16 mouse cellular contexts compared by ENCODE assay signal in genomic region chr4:64089378-64089777, GRCm38 (mm10). TPM values are rescaled to one million over a fixed set of nuclear protein-coding genes. Genes with fewer than 3 reads are reported as not detected.
"Had no signal": no experiment of that assay in that cellular context is flagged by ENCODE, and none has a peak within 500 bp of the region (broad histone marks: within the 10 kb centered on the region; RNA-seq: fewer than 3 reads in every experiment).

No protein-coding gene starts in this region.

- H3K27ac ChIP-seq: neural tube, embryonic 15.5 days; stomach, embryonic 15.5 days; stomach, postnatal 0 days had no signal

- DNase-seq: retina, postnatal 1 day; right cerebral cortex, adult 18-20 months; right cerebral cortex, postnatal 14 days; right cerebral cortex, postnatal 25 days; right cerebral cortex, postnatal 4 days; spleen, adult 18-20 months; thymus, adult 18-20 months; thymus, adult 2 months; thymus, postnatal 14 days; thymus, postnatal 25 days; thymus, postnatal 36 days; thymus, postnatal 4 days had no signal

- H3K4me1 ChIP-seq: neural tube, embryonic 15.5 days; stomach, embryonic 15.5 days had no signal

- H3K4me2 ChIP-seq: neural tube, embryonic 15.5 days; stomach, embryonic 15.5 days had no signal

- H3K4me3 ChIP-seq: neural tube, embryonic 15.5 days; stomach, embryonic 15.5 days had no signal

- H3K9me3 ChIP-seq: neural tube, embryonic 15.5 days; stomach, embryonic 15.5 days had no signal

- H3K9ac ChIP-seq: neural tube, embryonic 15.5 days; stomach, embryonic 15.5 days had no signal

- H3K27me3 ChIP-seq: neural tube, embryonic 15.5 days; stomach, embryonic 15.5 days had no signal

- H3K36me3 ChIP-seq: neural tube, embryonic 15.5 days; stomach, embryonic 15.5 days had no signal

RNA-seq across cellular contexts. Expression of gene Tnc, which starts 42.6 kb away (rescaled TPM):
- total RNA-seq: neutrophil, adult 5-6 weeks had no signal
